Mouse (Mus musculus) MEL (cell line): ENCODE results near the gene Grb2. TPM values are rescaled to one million over a fixed set of nuclear protein-coding genes. Genes with fewer than 3 reads are reported as not detected.
A peak's percentile ranks its signal among the peaks of the same experiment; 100 is the strongest.

Experiments
- DNase-seq: peaks from one replicate; pipeline ENCODE4 v3.0.0; 2011; ENCODE audit warnings: low read depth, low spot score
- H3K27ac ChIP-seq: 2 replicates; pipeline ENCODE4 v1.5.1; 2012; ENCODE audit warnings: low read depth, mild to moderate bottlenecking, control low read depth, low read length, moderate library complexity; ENCODE audit not compliant: control insufficient read depth
- H3K27me3 ChIP-seq, 2 experiments: fragments of 150-350 bp in 1 of 2; sonication (generic) in 1 of 2; 2 replicates each; pipeline ENCODE4 v1.6.1; 2012; ENCODE audit warnings: low read length in 2 of 2, mild to moderate bottlenecking in 2 of 2, improper control_type of control experiment in 1 of 2, moderate library complexity in 1 of 2; ENCODE audit not compliant: insufficient read depth in 2 of 2, control insufficient read depth in 1 of 2
- H3K36me3 ChIP-seq, 2 experiments: 2 replicates each; pipeline ENCODE4 v1.6.1; 2012 to 2014; ENCODE audit warnings: low read length in 2 of 2, improper control_type of control experiment in 1 of 2, inconsistent platforms in 1 of 2, mild to moderate bottlenecking in 1 of 2; ENCODE audit not compliant: insufficient read depth in 2 of 2, control insufficient read depth in 1 of 2
- H3K4me1 ChIP-seq, 2 experiments: fragments of 150-350 bp in 1 of 2; sonication (generic) in 1 of 2; 2 replicates each; pipeline ENCODE4 v1.6.1; 2012; ENCODE audit warnings: low read length in 2 of 2, improper control_type of control experiment in 1 of 2, mild to moderate bottlenecking in 1 of 2; ENCODE audit not compliant: insufficient read depth in 2 of 2, control insufficient read depth in 1 of 2
- H3K4me3 ChIP-seq, 2 experiments: fragments of 150-350 bp in 1 of 2; sonication (generic) in 1 of 2; 2 replicates each; pipeline ENCODE4 v1.5.1; 2012; ENCODE audit warnings: low read depth in 2 of 2, low read length in 2 of 2, mild to moderate bottlenecking in 2 of 2, moderate library complexity in 2 of 2, control low read depth in 1 of 2, improper control_type of control experiment in 1 of 2; ENCODE audit not compliant: control insufficient read depth in 1 of 2, insufficient read depth in 1 of 2
- H3K79me2 ChIP-seq: 2 replicates; pipeline ENCODE4 v1.6.1; 2012; ENCODE audit warnings: mild to moderate bottlenecking, low read length, moderate library complexity; ENCODE audit not compliant: control insufficient read depth, poor library complexity, insufficient read depth
- H3K9ac ChIP-seq: 2 replicates; pipeline ENCODE4 v1.6.1; 2012; ENCODE audit warnings: low read depth, mild to moderate bottlenecking, control low read depth, low read length, moderate library complexity; ENCODE audit not compliant: control insufficient read depth, poor library complexity, severe bottlenecking
- H3K9me3 ChIP-seq: fragments of 150-350 bp; sonication (generic); replicated peaks from 2 replicates; pipeline ENCODE4 v1.6.1; 2012; ENCODE audit warnings: mild to moderate bottlenecking, low read length, improper control_type of control experiment, moderate library complexity; ENCODE audit not compliant: insufficient read depth
- BHLHE40 ChIP-seq: IDR thresholded peaks from 2 replicates; pipeline ENCODE4 v1.6.1; 2012; ENCODE audit warnings: low read depth, mild to moderate bottlenecking, inconsistent platforms, low read length, improper control_type of control experiment, borderline replicate concordance
- CTCF ChIP-seq, 3 experiments: IDR thresholded peaks in 2 of 3; conservative IDR thresholded peaks in 1 of 3; 2 replicates each; pipeline ENCODE4 v1.5.1; 2011 to 2012; ENCODE audit warnings: low read length in 3 of 3, low read depth in 2 of 3, mild to moderate bottlenecking in 2 of 3, improper control_type of control experiment in 1 of 3, inconsistent platforms in 1 of 3, mixed read lengths in 1 of 3, moderate library complexity in 1 of 3; ENCODE audit not compliant: control insufficient read depth in 1 of 3, insufficient read depth in 1 of 3, poor library complexity in 1 of 3, severe bottlenecking in 1 of 3
- E2F4 ChIP-seq: IDR thresholded peaks from 2 replicates; pipeline ENCODE4 v1.6.1; 2011; ENCODE audit warnings: low read depth, low read length, improper control_type of control experiment, borderline replicate concordance
- ELF1 ChIP-seq: IDR thresholded peaks from 2 replicates; pipeline ENCODE4 v1.6.1; 2014; ENCODE audit warnings: low read depth, mild to moderate bottlenecking, inconsistent platforms, low read length, improper control_type of control experiment, moderate library complexity
- EP300 ChIP-seq, 2 experiments: IDR thresholded peaks; 2 replicates each; pipeline ENCODE4 v1.6.1; 2011; ENCODE audit warnings: improper control_type of control experiment in 2 of 2, low read length in 2 of 2, low read depth in 1 of 2, mild to moderate bottlenecking in 1 of 2
- ETS1 ChIP-seq: IDR thresholded peaks from 2 replicates; pipeline ENCODE4 v1.6.1; 2012; ENCODE audit warnings: low read depth, mild to moderate bottlenecking, inconsistent platforms, low read length, improper control_type of control experiment, moderate library complexity
- GABPA ChIP-seq: IDR thresholded peaks from 2 replicates; pipeline ENCODE4 v1.6.1; 2012; ENCODE audit warnings: low read depth, mild to moderate bottlenecking, inconsistent platforms, low read length, improper control_type of control experiment, moderate library complexity
- HCFC1 ChIP-seq: IDR thresholded peaks from 2 replicates; pipeline ENCODE4 v1.6.1; 2012; ENCODE audit warnings: low read depth, mild to moderate bottlenecking, inconsistent platforms, low read length, improper control_type of control experiment, moderate library complexity
- JUND ChIP-seq: IDR thresholded peaks from 2 replicates; pipeline ENCODE4 v1.6.1; 2011; ENCODE audit warnings: low read depth, mild to moderate bottlenecking, improper control_type of control experiment, low read length
- KAT2A ChIP-seq: conservative IDR thresholded peaks from 2 replicates; pipeline ENCODE4 v1.6.1; 2012; ENCODE audit warnings: low read depth, low read length, improper control_type of control experiment, inconsistent platforms
- MAX ChIP-seq: IDR thresholded peaks from 2 replicates; pipeline ENCODE4 v1.6.1; 2011; ENCODE audit warnings: low read length, improper control_type of control experiment
- MEF2A ChIP-seq: IDR thresholded peaks from 2 replicates; pipeline ENCODE4 v1.6.1; 2014; ENCODE audit warnings: low read depth, mild to moderate bottlenecking, inconsistent platforms, low read length, improper control_type of control experiment; ENCODE audit not compliant: poor library complexity, insufficient replicate concordance, severe bottlenecking; ENCODE audit errors: extremely low read depth
- MXI1 ChIP-seq: IDR thresholded peaks from 2 replicates; pipeline ENCODE4 v1.6.1; 2011; ENCODE audit warnings: mild to moderate bottlenecking, low read depth, low read length, improper control_type of control experiment
- MYB ChIP-seq: IDR thresholded peaks from 2 replicates; pipeline ENCODE4 v1.6.1; 2011; ENCODE audit warnings: mild to moderate bottlenecking, low read depth, low read length, improper control_type of control experiment
- NELFE ChIP-seq: IDR thresholded peaks from 2 replicates; pipeline ENCODE4 v1.6.1; 2011; ENCODE audit warnings: low read depth, low read length, improper control_type of control experiment
- NRF1 ChIP-seq: IDR thresholded peaks from 2 replicates; pipeline ENCODE4 v1.6.1; 2014; ENCODE audit warnings: low read depth, mild to moderate bottlenecking, inconsistent platforms, low read length, improper control_type of control experiment, moderate library complexity; ENCODE audit not compliant: poor library complexity, insufficient read depth, severe bottlenecking
- POLR2A ChIP-seq, 2 experiments: IDR thresholded peaks; 2 replicates each; pipeline ENCODE4 v1.6.1; 2011 to 2012; ENCODE audit warnings: low read length in 2 of 2, mild to moderate bottlenecking in 2 of 2, control low read depth in 1 of 2, improper control_type of control experiment in 1 of 2, low read depth in 1 of 2, moderate library complexity in 1 of 2; ENCODE audit not compliant: control insufficient read depth in 1 of 2, insufficient read depth in 1 of 2, poor library complexity in 1 of 2
- POLR2AphosphoS2 ChIP-seq: IDR thresholded peaks from 2 replicates; pipeline ENCODE4 v1.6.1; 2011; ENCODE audit warnings: low read length, improper control_type of control experiment
- POLR2AphosphoS5 ChIP-seq: IDR thresholded peaks from 2 replicates; pipeline ENCODE4 v1.6.1; 2012; ENCODE audit warnings: low read depth, borderline replicate concordance, mild to moderate bottlenecking, inconsistent platforms, low read length, moderate library complexity, mixed read lengths
- RAD21 ChIP-seq: IDR thresholded peaks from 2 replicates; pipeline ENCODE4 v1.6.1; 2011; ENCODE audit warnings: mild to moderate bottlenecking, low read depth, low read length, improper control_type of control experiment
- SIN3A ChIP-seq: IDR thresholded peaks from 2 replicates; pipeline ENCODE4 v1.6.1; 2012; ENCODE audit warnings: low read length, improper control_type of control experiment, inconsistent platforms
- TBP ChIP-seq: IDR thresholded peaks from 2 replicates; pipeline ENCODE4 v1.8.0; 2011; ENCODE audit warnings: low read depth, low read length, improper control_type of control experiment
- UBTF ChIP-seq: IDR thresholded peaks from 2 replicates; pipeline ENCODE4 v1.6.1; 2012; ENCODE audit warnings: low read depth, mild to moderate bottlenecking, inconsistent platforms, low read length, improper control_type of control experiment, moderate library complexity, borderline replicate concordance; ENCODE audit not compliant: insufficient read depth
- USF2 ChIP-seq, 2 experiments: IDR thresholded peaks; 2 replicates each; pipeline ENCODE4 v1.6.1; 2011 to 2012; ENCODE audit warnings: improper control_type of control experiment in 2 of 2, low read length in 2 of 2, borderline replicate concordance in 1 of 2, inconsistent platforms in 1 of 2, low read depth in 1 of 2, mild to moderate bottlenecking in 1 of 2; ENCODE audit not compliant: insufficient read depth in 1 of 2
- ZC3H11A ChIP-seq: IDR thresholded peaks from 2 replicates; pipeline ENCODE4 v1.6.1; 2012; ENCODE audit warnings: low read depth, mild to moderate bottlenecking, inconsistent platforms, low read length, improper control_type of control experiment
- ZKSCAN1 ChIP-seq: IDR thresholded peaks from 2 replicates; pipeline ENCODE4 v1.6.1; 2012; ENCODE audit warnings: low read depth, mild to moderate bottlenecking, inconsistent platforms, low read length, improper control_type of control experiment, moderate library complexity
- polyA plus RNA-seq, 2 experiments: library from polyadenylated mRNA; stranded (reverse) in 1 of 2; unstranded in 1 of 2; fragments of >175 nt in 1 of 2; fragments of >200 nt in 1 of 2; gene quantifications; 2 replicates each; pipeline versions ENCODE4 v1.2.1 to v1.2.4; 2012; ENCODE audit warnings: low replicate concordance in 2 of 2, low read depth in 1 of 2; ENCODE audit not compliant: insufficient read length in 2 of 2, insufficient read depth in 1 of 2, missing spikeins in 1 of 2
- total RNA-seq: library from RNA; depleted of rRNA; stranded (reverse); fragments of 300-350 nt; gene quantifications from 2 replicates; pipeline ENCODE4 v1.2.3, GENCODE M21; 2012

The Grb2 gene
- total and polyA plus RNA-seq, 3 experiments: 75.3 to 261 TPM; not detected in 1

DNA sequence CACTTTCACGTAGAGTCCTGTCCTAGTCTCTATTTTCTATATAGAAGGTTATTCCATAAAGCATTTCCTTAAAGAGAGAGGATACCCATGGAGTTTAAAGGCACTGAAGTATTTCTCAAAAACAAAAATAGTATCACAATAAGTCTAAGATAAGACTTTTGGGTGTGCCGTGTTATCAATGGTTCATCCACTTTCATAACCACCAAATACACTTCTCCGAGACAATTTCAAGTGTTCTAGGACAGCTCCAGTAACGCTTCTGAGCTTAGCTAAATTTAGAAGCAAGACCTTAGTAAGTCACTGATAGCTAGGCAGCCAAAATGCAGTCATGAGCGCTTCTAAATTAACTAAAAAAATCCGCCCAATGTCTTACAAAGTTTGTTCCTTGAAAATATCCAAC is 22.0 kb downstream of the Grb2 start (continued):
- TF ChIP-seq MXI1: 0 out of 2 replicates have a peak, but pooled peaks have one; percentile 32
- TF ChIP-seq TBP: no peak
- TF ChIP-seq ELF1: no peak
- TF ChIP-seq EP300 (IDR thresholded peaks at IDR 0.05; ENCODE audit: low read depth in 1 of 2, low read length in 2 of 2): peak; percentile 44 to 51; a peak in 2 of 4 replicates
- no peak for TF ChIP-seq ZKSCAN1
- TF ChIP-seq KAT2A: no peak
- TF ChIP-seq BHLHE40: peak; percentile 43; the same call in 1 of the 2 replicates
- peak; percentile 82 for TF ChIP-seq ETS1
- no peak for TF ChIP-seq POLR2AphosphoS5
- TF ChIP-seq POLR2AphosphoS2: no peak
- no peak for TF ChIP-seq NRF1
- peak; percentile 83 for TF ChIP-seq SIN3A
- TF ChIP-seq ZC3H11A: no peak
- no peak for TF ChIP-seq JUND
- peak; percentile 96 for TF ChIP-seq MEF2A
- no peak for TF ChIP-seq POLR2A (IDR thresholded peaks at IDR 0.05; ENCODE audit: control insufficient read depth in 1 of 2, insufficient read depth in 1 of 2, low read depth in 1 of 2, low read length in 2 of 2, poor library complexity in 1 of 2)
- no peak for TF ChIP-seq USF2 (IDR thresholded peaks at IDR 0.05; ENCODE audit: borderline replicate concordance in 1 of 2, insufficient read depth in 1 of 2, low read depth in 1 of 2, low read length in 2 of 2)

DNA sequence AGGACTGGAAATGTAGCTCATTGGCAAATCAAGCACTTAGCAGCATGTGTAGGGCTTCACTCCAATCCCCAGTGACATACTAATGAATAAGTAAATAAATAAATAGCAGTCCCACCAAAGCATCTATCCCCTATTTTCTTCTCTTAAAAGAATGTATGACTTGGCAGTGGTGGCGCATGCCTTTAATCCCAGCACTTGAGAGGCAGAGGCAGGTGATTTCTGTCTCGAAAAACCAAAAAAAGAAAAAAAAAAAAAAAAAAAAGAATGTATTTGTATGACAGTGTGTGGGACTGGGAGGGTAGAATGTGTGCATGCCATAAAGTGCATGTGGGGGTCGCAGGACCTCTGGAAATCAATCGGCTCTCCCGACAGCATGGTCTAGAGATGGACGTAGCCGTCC is 22.4 kb downstream of the Grb2 start:
- peaks cover 50 to 61% of the 10 kb centered on the region in 2 experiments for H3K36me3 ChIP-seq
- no peak for TF ChIP-seq POLR2A (IDR thresholded peaks at IDR 0.05; ENCODE audit: control insufficient read depth in 1 of 2, insufficient read depth in 1 of 2, low read depth in 1 of 2, low read length in 2 of 2, poor library complexity in 1 of 2)
- TF ChIP-seq ZKSCAN1: no peak
- no peak for TF ChIP-seq NELFE
- no peak for TF ChIP-seq HCFC1
- TF ChIP-seq CTCF (IDR thresholded peaks at IDR 0.05 in 2 of 3, conservative IDR thresholded peaks at IDR 0.05 in 1 of 3; ENCODE audit: control insufficient read depth in 1 of 3, insufficient read depth in 1 of 3, low read depth in 2 of 3, low read length in 3 of 3, poor library complexity in 1 of 3, severe bottlenecking in 1 of 3): no peak
- TF ChIP-seq ETS1: no peak
- TF ChIP-seq USF2 (IDR thresholded peaks at IDR 0.05; ENCODE audit: borderline replicate concordance in 1 of 2, insufficient read depth in 1 of 2, low read depth in 1 of 2, low read length in 2 of 2): no peak
- no peak for TF ChIP-seq MAX
- no peak for TF ChIP-seq MYB
- TF ChIP-seq MEF2A: no peak
- TF ChIP-seq MXI1: no peak
- TF ChIP-seq POLR2AphosphoS5: no peak
- TF ChIP-seq GABPA: no peak
- no peak for TF ChIP-seq E2F4
- TF ChIP-seq RAD21: no peak
- TF ChIP-seq UBTF: no peak
- TF ChIP-seq ZC3H11A: no peak
- H3K9ac ChIP-seq: no peak overlapping the region
- no peaks in the 10 kb centered on the region for H3K27me3 ChIP-seq
- peak overlapping the region; percentile 26; the same call in 1 of the 2 replicates for H3K27ac ChIP-seq
- no peak for DNase-seq
- peaks cover 92% of the 10 kb centered on the region for H3K79me2 ChIP-seq
- no peak overlapping the region for H3K4me3 ChIP-seq
- H3K4me1 ChIP-seq: peaks cover 24 to 31% of the 10 kb centered on the region in 2 experiments
- no peaks in the 10 kb centered on the region for H3K9me3 ChIP-seq
